Mouse (Mus musculus): ENCODE data around the gene Acsl4. TPM values are rescaled to one million over a fixed set of nuclear protein-coding genes. Genes with fewer than 3 reads are reported as not detected.

Gene Acsl4
- polyA plus RNA-seq, 1 experiment from 2014 or later: 11.7 TPM

GRCm38 (mm10) chrX:142389581-142390159 is 665 bp downstream of the Acsl4 start:
- Histone ChIP-seq H3K27me3 (peaks cover 26% of the 10 kb centered on the region), H3K4me3 (replicated peaks) (peak overlapping the region; percentile 57)
- peak; percentile 41; the same call in 1 of the 2 replicates for ATAC-seq (ENCODE audit: insufficient number of reproducible peaks, insufficient read depth, low FRiP score, low TSS enrichment, low read depth)

GRCm38 (mm10) chrX:142388141-142388540 is 2.2 kb downstream of the Acsl4 start:
- Histone ChIP-seq H3K9me3 (no peaks in the 10 kb centered on the region), H3K4me1 (replicated peaks) (no peaks in the 10 kb centered on the region), H3K9ac (replicated peaks) (no peak overlapping the region), H3K4me3 (replicated peaks) (no peak overlapping the region), H3K36me3 (no peaks in the 10 kb centered on the region), H3K4me2 (no peak overlapping the region), H3K27me3 (peaks cover 26% of the 10 kb centered on the region), H3K27ac (no peak overlapping the region)
- no peak for ATAC-seq (ENCODE audit: insufficient number of reproducible peaks, insufficient read depth, low FRiP score, low TSS enrichment, low read depth)
- 80% methylated on average over 6 of the region's 6 CpGs for WGBS

More at GRCm38 (mm10) chrX:142389581-142390159, 665 bp downstream of the Acsl4 start:
- WGBS: 14% methylated on average over 22 of the region's 22 CpGs
- peak overlapping the region; percentile 65 for H3K9ac ChIP-seq (replicated peaks)
- H3K4me1 ChIP-seq (replicated peaks): no peaks in the 10 kb centered on the region
- peak overlapping the region; percentile 57 for H3K4me2 ChIP-seq
- no peaks in the 10 kb centered on the region for H3K36me3 ChIP-seq
- no peaks in the 10 kb centered on the region for H3K9me3 ChIP-seq
- peak overlapping the region; percentile 53; the same call in 1 of the 2 replicates for H3K27ac ChIP-seq

GRCm38 (mm10) chrX:142387634-142388033 is 2.7 kb downstream of the Acsl4 start:
- Histone ChIP-seq H3K9ac (replicated peaks) (no peak overlapping the region), H3K4me1 (replicated peaks) (no peaks in the 10 kb centered on the region), H3K27me3 (peaks cover 26% of the 10 kb centered on the region), H3K4me2 (no peak overlapping the region), H3K9me3 (no peaks in the 10 kb centered on the region), H3K4me3 (replicated peaks) (no peak overlapping the region), H3K36me3 (no peaks in the 10 kb centered on the region), H3K27ac (no peak overlapping the region)
- WGBS: 87% methylated on average over 1 of the region's 1 CpGs
- no peak for ATAC-seq (ENCODE audit: insufficient number of reproducible peaks, insufficient read depth, low FRiP score, low TSS enrichment, low read depth)

GRCm38 (mm10) chrX:142384918-142385317 is 5.4 kb downstream of the Acsl4 start:
- Histone ChIP-seq H3K9ac (replicated peaks) (no peak overlapping the region), H3K36me3 (no peaks in the 10 kb centered on the region), H3K4me2 (no peak overlapping the region), H3K4me3 (replicated peaks) (no peak overlapping the region), H3K27me3 (peaks cover 15% of the 10 kb centered on the region), H3K9me3 (no peaks in the 10 kb centered on the region), H3K4me1 (replicated peaks) (no peaks in the 10 kb centered on the region), H3K27ac (no peak overlapping the region)
- no peak for ATAC-seq (ENCODE audit: insufficient number of reproducible peaks, insufficient read depth, low FRiP score, low TSS enrichment, low read depth)
- WGBS: 85% methylated on average over 3 of the region's 3 CpGs

- 89% methylated on average over 6 of the region's 6 CpGs for WGBS
- no peak for ATAC-seq (ENCODE audit: insufficient number of reproducible peaks, insufficient read depth, low FRiP score, low TSS enrichment, low read depth)
- Histone ChIP-seq H3K4me3 (replicated peaks) (no peak overlapping the region), H3K9ac (replicated peaks) (no peak overlapping the region), H3K27ac (no peak overlapping the region), H3K36me3 (no peaks in the 10 kb centered on the region), H3K4me1 (replicated peaks) (no peaks in the 10 kb centered on the region), H3K9me3 (no peaks in the 10 kb centered on the region), H3K27me3 (peaks cover 3% of the 10 kb centered on the region; the same call in 1 of the 2 replicates), H3K4me2 (no peak overlapping the region)
These were observed 10.4 kb downstream of the Acsl4 start for GRCm38 (mm10) chrX:142379894-142380293.

GRCm38 (mm10) chrX:142378048-142378447 is 12.3 kb downstream of the Acsl4 start:
- no peak overlapping the region for H3K4me2 ChIP-seq
- no peak overlapping the region for H3K9ac ChIP-seq (replicated peaks)
- H3K9me3 ChIP-seq: no peaks in the 10 kb centered on the region
- no peak for ATAC-seq (ENCODE audit: insufficient number of reproducible peaks, insufficient read depth, low FRiP score, low TSS enrichment, low read depth)
- no peak overlapping the region for H3K4me3 ChIP-seq (replicated peaks)
- H3K27ac ChIP-seq: no peak overlapping the region
- 84% methylated on average over 6 of the region's 6 CpGs for WGBS
- no peaks in the 10 kb centered on the region for H3K4me1 ChIP-seq (replicated peaks)
- peaks cover 3% of the 10 kb centered on the region; the same call in 1 of the 2 replicates for H3K27me3 ChIP-seq
- H3K36me3 ChIP-seq: no peaks in the 10 kb centered on the region

- Histone ChIP-seq H3K9me3 (no peaks in the 10 kb centered on the region), H3K4me3 (replicated peaks) (no peak overlapping the region), H3K27me3 (peaks cover 3% of the 10 kb centered on the region; the same call in 1 of the 2 replicates), H3K4me1 (replicated peaks) (no peaks in the 10 kb centered on the region), H3K27ac (no peak overlapping the region), H3K9ac (replicated peaks) (no peak overlapping the region), H3K4me2 (no peak overlapping the region), H3K36me3 (no peaks in the 10 kb centered on the region)
- 83% methylated on average over 3 of the region's 3 CpGs for WGBS
- ATAC-seq (ENCODE audit: insufficient number of reproducible peaks, insufficient read depth, low FRiP score, low TSS enrichment, low read depth): no peak
These were observed 13.0 kb downstream of the Acsl4 start for GRCm38 (mm10) chrX:142377358-142377757.

GRCm38 (mm10) chrX:142376747-142377146 is 13.6 kb downstream of the Acsl4 start:
- no peaks in the 10 kb centered on the region for H3K9me3 ChIP-seq
- no peak for ATAC-seq (ENCODE audit: insufficient number of reproducible peaks, insufficient read depth, low FRiP score, low TSS enrichment, low read depth)
- peaks cover 3% of the 10 kb centered on the region; the same call in 1 of the 2 replicates for H3K27me3 ChIP-seq
- no peak overlapping the region for H3K4me2 ChIP-seq
- H3K36me3 ChIP-seq: no peaks in the 10 kb centered on the region
- no peak overlapping the region for H3K9ac ChIP-seq (replicated peaks)
- no peak overlapping the region for H3K4me3 ChIP-seq (replicated peaks)
- no peak overlapping the region for H3K27ac ChIP-seq
- 81% methylated on average over 3 of the region's 3 CpGs for WGBS
- no peaks in the 10 kb centered on the region for H3K4me1 ChIP-seq (replicated peaks)

- Histone ChIP-seq H3K27ac (no peak overlapping the region), H3K9ac (replicated peaks) (no peak overlapping the region), H3K9me3 (no peaks in the 10 kb centered on the region), H3K36me3 (no peaks in the 10 kb centered on the region), H3K4me1 (replicated peaks) (no peaks in the 10 kb centered on the region), H3K4me3 (replicated peaks) (no peak overlapping the region), H3K4me2 (no peak overlapping the region), H3K27me3 (no peaks in the 10 kb centered on the region)
- 93% methylated on average over 4 of the region's 4 CpGs for WGBS
- no peak for ATAC-seq (ENCODE audit: insufficient number of reproducible peaks, insufficient read depth, low FRiP score, low TSS enrichment, low read depth)
These were observed 14.8 kb downstream of the Acsl4 start for GRCm38 (mm10) chrX:142375519-142375918.

GRCm38 (mm10) chrX:142372393-142372792 is 17.9 kb downstream of the Acsl4 start:
- H3K9ac ChIP-seq (replicated peaks): no peak overlapping the region
- ATAC-seq (ENCODE audit: insufficient number of reproducible peaks, insufficient read depth, low FRiP score, low TSS enrichment, low read depth): no peak
- H3K4me2 ChIP-seq: no peak overlapping the region
- H3K27me3 ChIP-seq: no peaks in the 10 kb centered on the region
- 19% methylated on average over 3 of the region's 3 CpGs for WGBS
- H3K27ac ChIP-seq: no peak overlapping the region
- 0 out of 2 replicates have a peak, but pooled peaks cover 3% of the 10 kb centered on the region for H3K4me1 ChIP-seq (replicated peaks)
- no peaks in the 10 kb centered on the region for H3K9me3 ChIP-seq
- H3K36me3 ChIP-seq: no peaks in the 10 kb centered on the region
- H3K4me3 ChIP-seq (replicated peaks): no peak overlapping the region

GRCm38 (mm10) chrX:142369935-142370334 is 20.4 kb downstream of the Acsl4 start:
- no peak overlapping the region for H3K4me2 ChIP-seq
- no peaks in the 10 kb centered on the region for H3K36me3 ChIP-seq
- ATAC-seq (ENCODE audit: insufficient number of reproducible peaks, insufficient read depth, low FRiP score, low TSS enrichment, low read depth): no peak
- no peaks in the 10 kb centered on the region for H3K27me3 ChIP-seq
- no peak overlapping the region for H3K4me3 ChIP-seq (replicated peaks)
- H3K27ac ChIP-seq: no peak overlapping the region
- 43% methylated on average over 7 of the region's 7 CpGs for WGBS
- H3K4me1 ChIP-seq (replicated peaks): 0 out of 2 replicates have a peak, but pooled peaks cover 3% of the 10 kb centered on the region
- H3K9ac ChIP-seq (replicated peaks): no peak overlapping the region
- no peaks in the 10 kb centered on the region for H3K9me3 ChIP-seq

GRCm38 (mm10) chrX:142363882-142364281 is 26.5 kb downstream of the Acsl4 start:
- ATAC-seq (ENCODE audit: insufficient number of reproducible peaks, insufficient read depth, low FRiP score, low TSS enrichment, low read depth): no peak
- Histone ChIP-seq H3K27me3 (peaks cover 6% of the 10 kb centered on the region; the same call in 1 of the 2 replicates), H3K36me3 (no peaks in the 10 kb centered on the region), H3K4me1 (replicated peaks) (no peaks in the 10 kb centered on the region), H3K4me2 (no peak overlapping the region), H3K4me3 (replicated peaks) (no peak overlapping the region), H3K27ac (no peak overlapping the region), H3K9ac (replicated peaks) (no peak overlapping the region), H3K9me3 (no peaks in the 10 kb centered on the region)
- 96% methylated on average over 1 of the region's 1 CpGs for WGBS

Data from limb, embryonic 12.5 days (tissue).